Mouse (Mus musculus) c-Kit-negative CD71-positive TER-119-positive erythroid progenitor cells, embryonic 14.5 days (primary cell): ENCODE results near the gene Rab22a.
"Not testable (repeated sequence)": the region's sequence is repeated elsewhere in the genome, so short reads cannot be mapped to it uniquely, and the experiment has no call there.

Source experiments
- DNase-seq: peaks from one replicate; pipeline ENCODE4 v3.0.0-alpha.2; 2013; ENCODE audit warnings: low read depth, low spot score

Gene Rab22a

DNA sequence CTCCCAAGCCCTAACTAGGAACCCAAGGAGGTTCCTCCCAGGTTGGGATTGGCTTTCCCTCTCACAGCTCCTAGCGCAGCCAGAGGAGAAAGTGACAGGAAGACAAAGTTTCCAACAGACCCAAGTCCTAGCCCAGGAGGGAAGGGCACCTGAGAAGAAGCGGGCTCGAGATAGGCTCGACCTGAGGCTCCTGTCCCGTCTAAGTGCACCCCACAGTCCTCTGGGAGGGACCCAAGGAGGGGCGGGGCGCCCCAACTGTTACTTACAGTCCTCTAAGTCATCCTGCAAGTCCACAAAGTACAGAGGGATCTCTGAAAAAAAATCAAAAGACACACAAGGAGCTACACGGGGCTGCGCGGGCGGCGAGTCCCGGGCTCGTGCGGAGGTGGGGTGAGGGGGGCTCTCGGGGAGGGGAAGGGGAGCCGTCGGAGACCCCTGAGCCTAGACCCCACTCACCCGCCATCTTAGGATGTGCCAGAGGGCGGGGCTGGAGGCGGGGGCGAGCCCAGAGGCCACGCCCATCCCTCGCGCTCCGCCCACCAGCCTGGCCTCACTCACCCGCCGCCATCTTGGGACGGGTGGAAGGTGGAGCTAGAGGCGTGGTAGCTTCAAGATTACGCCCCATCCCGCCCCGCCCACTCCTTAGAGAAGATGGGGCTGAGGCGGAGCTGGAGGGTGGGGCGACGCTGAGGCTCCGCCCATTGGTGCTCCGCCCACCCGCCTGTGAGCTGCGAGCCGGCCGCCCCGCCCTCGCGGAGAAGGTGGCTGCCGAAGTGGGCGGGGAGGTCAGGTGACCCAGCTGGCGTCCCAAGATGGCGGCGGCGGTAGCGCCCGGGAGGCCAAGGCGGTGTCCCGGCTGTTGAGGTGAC is at the start of gene Rab22a:
Gene Rab22a (plus strand): TSS at position 704 of the 869 bp plus-strand sequence.
- DNase-seq = peak; percentile 100

DNA sequence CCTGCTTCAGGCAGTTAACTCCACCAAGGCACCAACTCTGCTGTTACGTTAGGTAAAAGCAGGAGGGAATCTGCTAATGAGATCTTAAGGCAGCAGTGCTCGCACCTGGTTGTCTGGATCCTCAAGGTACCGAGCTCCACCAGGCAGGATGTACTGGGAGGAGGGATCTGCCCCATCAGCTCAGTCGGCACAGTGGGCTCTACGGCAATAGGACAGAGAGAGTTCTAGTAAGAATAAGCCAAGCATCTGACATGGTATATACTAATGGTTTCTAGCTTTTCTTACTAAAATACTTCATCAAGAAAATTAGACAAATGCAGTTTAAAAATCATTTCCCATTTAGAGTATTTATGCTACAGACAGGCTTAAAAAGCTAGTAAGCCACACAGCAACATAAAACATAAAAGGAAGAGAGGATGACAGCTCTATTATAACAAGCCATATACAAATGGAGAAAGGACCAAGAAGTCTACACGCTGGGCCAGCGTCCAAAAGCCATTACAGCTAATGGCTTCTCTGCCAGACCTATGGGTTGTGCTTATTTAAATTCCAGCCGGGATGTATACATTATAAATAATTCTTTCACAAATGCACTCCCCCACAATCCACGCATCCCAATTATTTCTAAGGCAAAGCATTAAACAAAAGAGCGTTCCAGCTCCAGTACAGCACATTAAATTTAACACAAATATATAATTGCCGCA is 44.0 kb upstream of the Rab22a start:
- no peak for DNase-seq

DNA sequence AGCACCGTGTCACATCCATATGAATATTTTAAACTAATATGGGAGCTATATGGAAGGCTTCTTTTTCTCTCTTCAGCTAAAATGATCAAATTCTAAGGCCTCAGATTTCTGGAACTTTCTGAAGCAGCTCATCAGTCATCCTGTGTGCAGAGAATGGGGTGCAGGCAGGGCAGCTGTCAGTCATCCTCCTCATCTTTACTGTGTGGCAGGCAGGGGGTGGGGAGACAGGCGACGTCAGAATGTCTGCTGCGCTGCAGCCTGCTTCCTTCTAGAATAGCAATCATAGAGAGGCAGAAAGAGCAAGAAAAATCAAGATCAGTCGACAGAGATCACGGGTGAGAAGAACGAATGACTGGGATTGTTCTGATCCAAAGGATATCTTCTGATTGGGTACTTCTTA is 43.4 kb upstream of the Rab22a start:
- DNase-seq = no peak

DNA sequence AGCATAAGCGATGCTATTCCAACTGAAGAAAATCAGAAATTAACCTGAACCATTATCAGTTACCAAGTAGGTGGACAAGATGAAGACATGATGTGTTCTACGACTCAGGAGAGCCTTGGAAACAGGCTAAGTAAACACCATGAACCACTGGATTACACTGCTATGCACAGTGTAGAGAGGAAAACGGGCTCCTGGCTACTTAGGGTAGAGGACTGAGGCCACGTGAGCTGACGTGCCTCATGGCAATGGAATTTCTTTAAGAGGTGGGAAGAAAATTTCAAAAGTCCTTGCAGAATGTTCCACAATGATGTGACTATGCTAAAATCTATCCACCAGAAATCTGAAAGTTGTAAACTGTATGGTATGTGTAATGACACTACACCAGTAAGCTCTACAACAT is 40.4 kb upstream of the Rab22a start:
- DNase-seq = no peak

DNA sequence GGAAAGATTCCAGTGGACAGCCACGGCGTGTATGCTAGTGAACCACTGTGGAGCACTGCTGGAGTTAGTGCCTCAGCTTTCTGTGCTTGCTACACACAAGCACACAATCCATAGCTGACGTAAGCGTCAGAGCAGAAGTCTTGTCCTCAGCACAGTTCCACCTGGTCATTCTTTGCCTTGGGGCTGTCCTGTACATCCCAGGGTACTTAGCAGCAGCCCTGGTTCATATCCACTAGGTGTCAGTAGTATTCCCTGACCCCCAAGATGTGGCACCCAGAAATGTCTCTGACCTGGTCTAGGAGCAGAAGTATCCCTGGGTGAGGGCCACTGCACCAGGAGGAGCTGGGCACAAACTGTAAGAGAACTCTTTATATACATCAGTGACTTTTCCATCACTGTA is 38.9 kb upstream of the Rab22a start:
- no peak for DNase-seq

DNA sequence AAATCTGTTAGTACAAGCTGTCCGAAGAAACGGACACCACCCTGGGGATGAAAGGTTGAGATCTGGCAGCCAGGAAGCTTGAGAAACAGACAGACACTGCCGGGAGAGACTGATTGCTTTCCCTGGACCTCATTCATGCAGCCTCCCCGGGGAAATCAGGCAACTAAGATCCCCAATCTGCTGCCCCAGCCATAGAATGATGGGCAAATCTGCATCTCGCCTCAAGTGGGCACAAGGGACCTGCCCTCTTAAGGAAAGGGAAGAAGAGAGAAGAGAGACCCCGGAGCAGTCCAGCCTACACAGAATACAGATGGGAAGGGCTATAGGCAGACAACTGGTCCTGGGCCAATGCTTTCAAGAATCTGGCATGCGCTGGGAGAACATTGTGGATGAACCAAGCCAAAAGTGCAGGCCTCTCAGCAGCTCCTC is 37.4 kb upstream of the Rab22a start:
- no peak for DNase-seq

DNA sequence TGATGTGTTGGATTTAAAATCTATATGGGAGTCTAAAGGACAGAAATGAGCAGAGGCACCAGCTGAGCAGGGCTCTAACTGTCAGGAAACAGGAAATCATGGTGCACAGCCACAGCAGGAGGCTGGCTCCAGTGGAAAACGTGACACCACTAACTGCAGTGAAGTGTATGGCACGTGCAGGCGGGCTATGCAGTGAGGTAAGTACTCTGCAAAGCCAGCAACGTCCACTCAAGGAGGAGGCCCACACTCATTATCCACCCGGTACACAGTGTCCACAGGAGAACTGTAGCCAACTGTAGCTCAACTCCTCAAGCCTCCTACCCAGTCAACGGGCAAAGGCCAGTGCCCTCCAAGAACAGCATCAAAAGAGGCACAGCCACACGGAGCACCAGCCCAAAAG is 34.9 kb upstream of the Rab22a start:
- no peak for DNase-seq

DNA sequence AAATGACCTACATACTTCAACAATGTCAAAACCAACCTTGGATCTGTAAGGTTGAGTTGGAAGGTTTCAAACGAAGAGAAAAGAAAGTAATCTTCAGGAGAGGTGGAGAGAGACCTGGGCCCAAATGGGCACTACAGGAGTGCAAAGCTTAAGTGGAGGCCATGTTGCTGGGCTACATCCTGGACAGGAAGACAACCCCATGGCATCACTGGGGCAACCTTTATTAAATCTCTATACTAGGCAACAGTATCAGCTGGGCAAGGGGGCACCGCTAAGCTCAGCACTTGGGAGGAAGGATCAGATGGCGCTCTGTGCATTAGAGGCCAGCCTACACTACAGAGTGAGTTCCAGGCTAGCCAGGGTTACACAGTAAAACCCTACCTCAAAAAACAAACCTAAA is 33.8 kb upstream of the Rab22a start:
- DNase-seq = no peak

DNA sequence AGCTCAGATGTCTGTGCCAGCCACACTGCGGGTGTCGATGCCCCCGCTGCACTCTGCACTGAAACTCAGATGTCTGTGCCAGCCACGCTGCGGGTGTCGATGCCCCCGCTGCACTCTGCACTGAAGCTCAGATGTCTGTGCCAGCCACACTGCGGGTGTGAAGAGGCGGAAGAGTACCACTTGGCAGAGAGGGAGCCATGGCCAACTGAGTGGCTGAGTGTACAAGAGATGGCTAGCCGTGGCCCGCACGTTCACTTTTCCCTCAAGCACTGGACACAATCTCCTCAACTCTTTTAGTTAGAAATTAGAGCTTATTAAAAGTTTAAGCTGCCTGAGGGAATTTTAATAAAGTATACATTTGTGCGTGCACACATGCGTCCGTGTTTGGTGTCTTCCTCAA is 25.5 kb upstream of the Rab22a start:
- DNase-seq = not testable (repeated sequence)

DNA sequence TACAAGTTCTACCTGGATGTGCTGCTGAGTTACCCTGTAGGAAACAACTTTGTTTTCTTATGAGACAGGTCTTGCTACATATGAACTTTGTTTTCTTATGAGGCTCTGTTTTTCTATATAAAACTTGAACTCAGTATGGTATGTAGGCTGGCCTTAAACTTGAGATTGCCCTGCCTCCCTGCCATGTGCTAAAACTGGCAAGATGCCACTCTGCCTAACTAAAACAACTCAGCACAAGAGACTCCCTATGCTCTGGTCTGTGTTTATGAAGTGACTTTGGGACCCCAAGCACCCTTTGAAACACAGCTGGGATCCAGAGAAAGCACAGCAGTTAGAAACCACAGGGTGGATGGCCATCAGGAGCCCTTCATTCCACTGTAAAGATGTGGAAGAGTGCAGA is 18.2 kb upstream of the Rab22a start:
- no peak for DNase-seq

DNA sequence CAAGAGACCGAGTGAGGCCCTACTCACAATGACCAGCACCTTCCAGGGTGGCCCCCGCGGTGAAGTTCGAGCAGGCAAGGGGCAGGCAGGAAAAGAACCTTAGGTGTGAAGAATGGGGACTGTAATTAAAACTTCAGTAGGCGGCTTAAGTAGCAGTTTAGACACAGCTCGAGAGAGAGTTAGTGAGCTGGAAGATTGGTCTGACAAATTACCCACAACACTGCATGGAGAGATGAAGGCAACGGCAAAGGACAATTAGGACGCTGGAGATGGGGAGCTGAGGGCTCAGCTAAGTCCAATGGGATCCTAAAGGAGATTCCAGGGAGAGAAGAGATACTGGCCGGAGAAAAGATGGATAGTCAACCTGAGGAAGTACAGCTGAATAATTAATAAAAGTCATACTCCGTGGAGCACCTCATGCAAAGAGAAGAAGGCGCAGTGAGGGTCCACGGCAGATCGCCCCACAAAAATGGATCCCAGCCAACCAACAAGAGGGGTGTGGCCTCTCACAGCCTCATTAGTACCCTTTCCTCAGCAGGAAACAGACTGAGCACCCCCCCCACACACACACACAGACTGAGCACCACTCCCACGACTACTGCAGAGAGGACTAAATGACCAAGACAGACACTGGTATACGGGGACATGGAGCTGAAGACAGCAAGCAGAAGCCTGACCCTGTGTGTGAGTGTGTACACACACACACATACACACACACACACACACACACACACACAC is 17.1 kb upstream of the Rab22a start:
- no peak for DNase-seq

DNA sequence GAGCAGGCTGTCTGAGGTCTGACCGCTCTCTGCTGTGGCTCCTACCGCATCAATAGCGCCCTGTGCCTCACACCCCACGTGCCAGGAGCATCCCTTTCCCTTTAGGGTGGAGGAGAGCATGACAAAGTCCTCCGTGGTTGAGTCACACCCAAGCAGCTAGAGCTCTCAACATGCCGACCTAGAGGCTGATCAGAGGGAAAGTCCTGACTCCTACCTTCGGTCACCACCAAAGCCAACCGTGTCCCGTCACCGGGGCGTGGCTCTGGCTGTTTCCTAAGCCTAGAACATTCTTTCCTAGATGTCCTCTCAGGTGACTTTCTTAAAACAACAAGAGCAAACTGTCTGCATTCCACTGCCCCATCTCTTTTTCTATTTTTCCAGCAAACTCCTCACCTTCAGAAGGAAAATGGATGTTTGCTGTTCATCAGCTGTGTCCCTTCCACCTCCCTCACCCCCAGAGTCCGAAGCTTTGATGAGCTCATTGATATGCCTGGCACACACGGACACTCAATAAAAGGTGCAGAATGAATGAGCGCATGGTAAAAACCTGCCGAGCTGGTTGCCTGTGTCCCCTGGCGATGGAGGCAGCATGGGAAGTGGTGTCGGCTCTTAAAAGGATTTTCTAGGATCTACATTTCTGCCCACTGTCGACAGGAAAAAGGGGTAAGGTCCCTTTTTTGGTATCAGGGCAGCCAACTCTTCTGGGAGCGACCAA is 12.2 kb upstream of the Rab22a start:
- no peak for DNase-seq

DNA sequence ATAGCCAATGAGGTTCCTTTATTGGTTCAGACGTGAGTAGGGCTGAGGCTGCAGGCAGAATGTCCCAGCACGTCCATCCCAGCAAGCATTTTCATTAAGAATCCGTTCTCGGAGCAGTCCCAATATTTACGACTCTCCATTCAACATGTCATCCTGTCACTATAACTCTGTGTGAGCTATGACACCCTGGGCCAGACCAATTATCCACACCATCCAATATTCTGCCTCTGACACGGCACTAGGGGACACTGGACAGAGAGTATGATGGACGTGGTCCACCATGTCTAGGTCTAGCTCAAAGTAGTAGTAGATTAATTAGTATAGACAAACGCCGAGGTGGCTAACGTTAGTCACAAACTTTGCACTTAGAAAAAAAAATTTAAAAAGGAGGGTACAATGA is 9.8 kb upstream of the Rab22a start:
- DNase-seq = no peak

DNA sequence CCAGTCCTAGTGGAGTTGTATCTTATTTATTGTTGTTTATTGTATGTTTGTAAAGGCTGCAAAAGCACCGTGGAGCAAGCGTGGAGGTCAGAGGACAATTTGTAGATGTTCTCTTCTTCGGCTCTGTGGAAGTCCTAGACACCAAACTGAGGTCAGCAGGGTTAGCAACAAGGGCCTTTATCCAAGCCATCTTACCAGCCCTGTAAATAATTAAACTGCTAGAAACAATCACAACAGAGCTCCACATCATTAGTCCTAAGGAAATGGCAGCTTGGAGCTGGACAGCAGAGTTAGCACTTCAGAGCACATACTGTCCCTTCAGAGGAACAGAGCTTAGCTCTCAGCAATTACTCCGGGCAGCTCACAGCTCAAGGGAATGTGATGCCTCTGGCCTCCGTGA is 6.0 kb upstream of the Rab22a start:
- no peak for DNase-seq

DNA sequence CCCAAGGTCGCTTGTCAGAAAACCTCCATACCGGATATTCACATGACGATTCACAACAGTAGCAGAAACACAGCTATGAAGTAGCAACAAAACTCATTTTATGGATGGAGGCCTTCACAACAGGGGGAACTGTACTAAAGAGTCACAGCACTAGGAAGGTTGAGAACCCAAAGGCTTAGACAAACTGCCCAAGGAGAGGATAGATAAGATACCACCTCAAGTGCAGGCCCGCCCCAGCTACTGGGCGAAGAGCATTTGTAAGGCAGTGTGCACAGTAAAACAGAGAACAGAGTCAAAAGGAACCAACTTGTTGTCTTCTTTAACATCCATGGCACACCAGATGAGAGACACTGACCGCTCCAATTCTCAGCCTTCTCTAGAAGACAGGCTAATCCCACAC is 1.8 kb upstream of the Rab22a start:
- no peak for DNase-seq

DNA sequence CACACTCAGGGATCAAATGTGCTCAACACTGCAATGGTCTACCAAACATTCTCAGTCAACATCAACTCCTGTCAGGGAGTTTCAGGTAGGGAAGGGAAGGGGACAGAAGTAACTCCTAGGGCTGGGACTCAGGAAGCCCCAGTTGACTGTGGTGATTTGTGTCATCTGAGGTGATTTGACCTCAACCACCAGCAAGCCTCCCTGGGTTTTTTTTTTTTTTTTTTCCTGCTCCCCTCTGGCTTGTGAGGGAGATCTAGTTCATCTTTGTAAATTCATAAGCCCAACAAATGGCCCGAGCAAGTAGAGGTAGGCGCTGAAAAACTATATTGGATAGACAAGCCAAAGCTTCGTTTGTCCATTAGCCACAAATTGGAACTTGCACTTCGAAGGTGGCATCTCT is 1.0 kb upstream of the Rab22a start:
- no peak for DNase-seq

DNA sequence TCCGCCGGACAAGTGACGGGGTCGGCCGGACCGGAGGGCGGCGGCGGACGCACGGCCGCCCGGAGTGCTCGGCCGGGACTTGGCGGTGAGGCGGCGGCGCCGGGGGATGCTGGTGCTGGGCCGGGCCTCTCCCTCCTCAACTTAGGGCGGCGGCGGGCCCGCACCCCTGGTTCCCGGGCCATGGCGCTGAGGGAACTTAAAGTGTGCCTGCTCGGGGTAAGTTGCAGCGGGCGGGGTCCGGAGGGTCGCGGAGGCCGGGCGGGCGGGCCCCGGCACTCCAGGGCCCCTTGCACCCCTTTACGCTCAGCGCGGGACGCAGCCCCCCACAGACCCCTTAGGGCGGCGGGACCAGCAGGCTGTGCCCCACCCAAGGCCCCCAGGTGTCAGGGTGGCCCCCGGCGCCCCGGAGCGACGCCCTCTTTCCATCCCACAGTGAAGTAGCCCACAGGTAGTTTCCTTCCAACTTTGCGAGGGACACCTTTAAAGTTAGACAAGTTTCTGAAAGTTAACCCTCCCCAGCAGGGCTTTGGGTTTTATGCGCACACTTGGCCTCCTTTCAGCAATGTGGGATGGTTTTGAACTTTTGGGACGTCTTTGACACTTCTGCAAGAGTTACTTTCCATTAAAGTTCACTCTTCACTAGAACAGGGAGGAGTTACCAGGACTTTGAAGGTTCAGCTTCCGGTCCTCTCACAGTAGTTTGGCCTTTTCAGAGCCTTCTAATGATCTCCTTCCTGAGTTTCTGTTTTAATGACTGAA is 545 bp downstream of the Rab22a start:
- no peak for DNase-seq

DNA sequence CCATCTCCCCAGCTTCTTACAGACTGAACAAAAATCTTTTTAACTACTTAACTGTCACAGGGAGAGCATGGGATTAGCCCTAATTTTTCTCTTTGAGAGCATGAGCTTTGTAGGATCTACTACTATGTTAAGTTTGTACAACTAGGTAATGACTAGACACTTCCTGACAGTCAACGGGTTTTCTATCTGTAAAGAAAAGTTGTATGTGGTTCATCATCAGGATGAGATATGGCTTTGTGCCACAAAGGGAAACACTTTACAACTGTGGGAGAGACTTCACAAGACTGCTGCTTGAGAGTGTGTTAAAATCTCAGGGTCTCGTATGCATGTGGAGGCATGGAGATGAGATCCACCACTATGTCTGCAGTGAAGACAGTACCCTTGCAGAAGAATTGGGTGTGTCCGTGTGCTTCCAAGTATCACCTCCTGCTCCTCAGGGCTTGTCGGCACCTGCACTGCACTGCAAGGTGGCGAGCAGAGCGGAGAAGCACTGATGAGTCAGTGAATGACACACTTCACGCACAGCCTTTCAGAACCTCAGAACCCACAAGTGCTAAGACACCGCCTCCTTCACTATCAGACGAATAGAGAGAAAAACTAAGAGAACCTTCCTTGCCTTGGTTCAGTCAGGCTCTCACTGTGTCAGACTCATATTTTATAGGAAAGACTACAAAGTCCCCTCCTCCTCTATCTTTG is 2.8 kb downstream of the Rab22a start:
- no peak for DNase-seq

DNA sequence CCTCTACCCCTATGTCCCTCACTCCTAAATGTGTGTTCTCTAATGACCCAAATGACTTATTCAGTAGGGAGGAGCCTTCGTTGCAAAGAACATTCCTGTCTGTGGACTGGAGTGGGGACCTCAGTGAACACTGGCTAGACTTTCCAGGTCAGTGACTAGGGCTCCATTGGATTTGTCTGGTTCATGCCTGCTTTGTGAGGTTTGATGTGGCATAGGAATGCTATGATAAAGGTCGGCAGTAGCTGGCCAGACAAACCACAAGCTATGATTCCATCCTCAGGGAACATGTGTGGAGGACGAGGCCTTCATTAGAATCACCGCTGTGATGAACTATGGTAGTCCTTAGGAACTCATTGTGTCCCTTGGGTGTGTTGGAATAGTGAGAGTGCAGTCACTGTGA is 5.2 kb downstream of the Rab22a start:
- DNase-seq = no peak

DNA sequence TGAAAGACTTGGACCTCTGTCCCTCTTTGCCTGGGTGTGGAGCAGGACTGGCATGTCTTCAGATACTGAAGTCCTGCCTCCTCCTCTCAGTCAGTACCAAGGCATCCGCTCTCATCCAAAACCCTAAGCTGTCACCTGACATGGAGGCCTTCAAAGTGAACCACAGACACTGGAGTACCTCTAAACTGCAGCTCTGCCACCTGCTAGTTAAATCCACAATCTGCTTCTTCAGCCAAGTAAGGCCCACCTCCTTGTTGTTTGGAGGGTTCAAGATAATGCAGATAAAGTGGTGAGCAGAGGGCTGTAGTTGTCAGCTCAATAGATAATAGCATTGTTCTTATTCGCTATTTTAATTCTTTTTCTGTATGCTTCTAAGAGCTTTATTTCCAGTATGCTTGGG is 5.7 kb downstream of the Rab22a start:
- no peak for DNase-seq
